Mouse (Mus musculus): ENCODE measurements around the gene 4930562C15Rik.

DNA sequence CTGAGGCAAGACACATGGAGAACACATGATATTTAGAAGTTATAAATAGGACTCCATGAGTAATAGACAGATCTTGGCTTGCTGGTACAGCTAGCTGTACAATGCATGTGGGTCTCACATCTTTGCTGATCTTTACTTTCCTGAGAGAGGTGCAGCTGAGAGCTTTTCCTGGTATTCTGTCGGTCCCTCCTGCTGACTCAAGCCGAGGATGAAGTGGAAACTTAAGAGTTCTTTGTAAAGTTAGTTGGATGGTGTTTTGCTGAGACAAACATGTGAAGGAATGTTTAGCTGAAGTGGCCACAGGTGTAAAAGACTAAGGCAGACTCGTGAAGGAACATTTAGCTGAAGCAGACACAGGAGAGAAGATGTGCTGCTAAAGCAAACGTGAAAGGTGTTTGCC lies 38.6 kb upstream of the 4930562C15Rik start:
- TF ChIP-seq CTCF (IDR thresholded peaks at IDR 0.05 in 2 of 3, conservative IDR thresholded peaks at IDR 0.05 in 1 of 3; ENCODE audit: control insufficient read depth in 1 of 3, insufficient read depth in 1 of 3, low read depth in 2 of 3, low read length in 3 of 3, poor library complexity in 1 of 3, severe bottlenecking in 1 of 3), result no peak
- TF ChIP-seq EP300 (IDR thresholded peaks at IDR 0.05; ENCODE audit: low read depth in 1 of 2, low read length in 2 of 2), result no peak
